Mouse (Mus musculus): ENCODE results near the gene Sstr4. TPM values are rescaled to one million over a fixed set of nuclear protein-coding genes. Genes with fewer than 3 reads are reported as not detected.

Gene Sstr4
- polyA plus RNA-seq, 1 experiment from 2014 or later, result 3.9 TPM

- H3K27ac ChIP-seq (replicated peaks), result no peak overlapping the region
- H3K9me3 ChIP-seq, result no peaks in the 10 kb centered on the region
- no peaks in the 10 kb centered on the region for H3K4me1 ChIP-seq (replicated peaks)
- no peak for ATAC-seq (ENCODE audit: low FRiP score, low read depth)
- no peak overlapping the region for H3K4me3 ChIP-seq
- no peaks in the 10 kb centered on the region for H3K36me3 ChIP-seq
- no peaks in the 10 kb centered on the region for H3K27me3 ChIP-seq
- WGBS, result 79% methylated on average over 10 of the region's 10 CpGs
- no peak overlapping the region for H3K9ac ChIP-seq
- H3K4me2 ChIP-seq, result no peak overlapping the region
Observed at GRCm38 (mm10) chr2:148375326-148376150, 19.6 kb upstream of the Sstr4 start.

GRCm38 (mm10) chr2:148378817-148379342 lies 16.3 kb upstream of the Sstr4 start:
- ATAC-seq (ENCODE audit: low FRiP score, low read depth), result no peak
- Histone ChIP-seq H3K9ac (no peak overlapping the region), H3K27me3 (no peaks in the 10 kb centered on the region), H3K27ac (replicated peaks) (no peak overlapping the region), H3K4me1 (replicated peaks) (no peaks in the 10 kb centered on the region), H3K4me3 (no peak overlapping the region), H3K36me3 (no peaks in the 10 kb centered on the region), H3K9me3 (no peaks in the 10 kb centered on the region), H3K4me2 (no peak overlapping the region)
- WGBS, result 89% methylated on average over 1 of the region's 1 CpGs

GRCm38 (mm10) chr2:148379899-148380413 lies 15.2 kb upstream of the Sstr4 start:
- Histone ChIP-seq H3K9ac (no peak overlapping the region), H3K4me1 (replicated peaks) (no peaks in the 10 kb centered on the region), H3K36me3 (no peaks in the 10 kb centered on the region), H3K4me2 (no peak overlapping the region), H3K9me3 (no peaks in the 10 kb centered on the region), H3K27ac (replicated peaks) (no peak overlapping the region), H3K4me3 (no peak overlapping the region), H3K27me3 (no peaks in the 10 kb centered on the region)
- no peak for ATAC-seq (ENCODE audit: low FRiP score, low read depth)
- WGBS, result 97% methylated on average over 1 of the region's 1 CpGs

- Histone ChIP-seq H3K27me3 (no peaks in the 10 kb centered on the region), H3K4me1 (replicated peaks) (no peaks in the 10 kb centered on the region), H3K9ac (no peak overlapping the region), H3K4me3 (no peak overlapping the region), H3K36me3 (no peaks in the 10 kb centered on the region), H3K27ac (replicated peaks) (no peak overlapping the region), H3K4me2 (no peak overlapping the region), H3K9me3 (no peaks in the 10 kb centered on the region)
- WGBS, result 90% methylated on average over 2 of the region's 2 CpGs
- ATAC-seq (ENCODE audit: low FRiP score, low read depth), result no peak
Observed at GRCm38 (mm10) chr2:148381076-148381475, 14.1 kb upstream of the Sstr4 start.

GRCm38 (mm10) chr2:148386476-148386875 lies 8.7 kb upstream of the Sstr4 start:
- Histone ChIP-seq H3K27me3 (no peaks in the 10 kb centered on the region), H3K4me1 (replicated peaks) (no peaks in the 10 kb centered on the region), H3K36me3 (no peaks in the 10 kb centered on the region), H3K4me3 (no peak overlapping the region), H3K9me3 (no peaks in the 10 kb centered on the region), H3K4me2 (no peak overlapping the region), H3K27ac (replicated peaks) (no peak overlapping the region), H3K9ac (no peak overlapping the region)
- no peak for ATAC-seq (ENCODE audit: low FRiP score, low read depth)
- WGBS, result 88% methylated on average over 3 of the region's 3 CpGs

- H3K4me2 ChIP-seq, result no peak overlapping the region
- no peaks in the 10 kb centered on the region for H3K36me3 ChIP-seq
- no peaks in the 10 kb centered on the region for H3K4me1 ChIP-seq (replicated peaks)
- H3K27ac ChIP-seq (replicated peaks), result no peak overlapping the region
- no peaks in the 10 kb centered on the region for H3K9me3 ChIP-seq
- no peak overlapping the region for H3K9ac ChIP-seq
- no peak overlapping the region for H3K4me3 ChIP-seq
- ATAC-seq (ENCODE audit: low FRiP score, low read depth), result no peak
- no peaks in the 10 kb centered on the region for H3K27me3 ChIP-seq
- WGBS, result 88% methylated on average over 2 of the region's 2 CpGs
Observed at GRCm38 (mm10) chr2:148386927-148387326, 8.2 kb upstream of the Sstr4 start.

- Histone ChIP-seq H3K9me3 (no peaks in the 10 kb centered on the region), H3K36me3 (no peaks in the 10 kb centered on the region), H3K4me3 (no peak overlapping the region), H3K9ac (no peak overlapping the region), H3K4me1 (replicated peaks) (no peaks in the 10 kb centered on the region), H3K4me2 (no peak overlapping the region), H3K27ac (replicated peaks) (no peak overlapping the region), H3K27me3 (no peaks in the 10 kb centered on the region)
- ATAC-seq (ENCODE audit: low FRiP score, low read depth), result no peak
- 77% methylated on average over 6 of the region's 6 CpGs for WGBS
Observed at GRCm38 (mm10) chr2:148387652-148388581, 7.2 kb upstream of the Sstr4 start.

GRCm38 (mm10) chr2:148393149-148393548 lies 2.0 kb upstream of the Sstr4 start:
- Histone ChIP-seq H3K36me3 (no peaks in the 10 kb centered on the region), H3K9ac (no peak overlapping the region), H3K27ac (replicated peaks) (no peak overlapping the region), H3K4me3 (no peak overlapping the region), H3K9me3 (no peaks in the 10 kb centered on the region), H3K4me1 (replicated peaks) (peaks cover 27% of the 10 kb centered on the region), H3K4me2 (no peak overlapping the region), H3K27me3 (peaks cover 10% of the 10 kb centered on the region; the same call in 1 of the 2 replicates)
- ATAC-seq (ENCODE audit: low FRiP score, low read depth), result no peak
- whole genome bisulfite sequencing, result 83% methylated on average over 1 of the region's 1 CpGs

GRCm38 (mm10) chr2:148393846-148394245 lies 1.3 kb upstream of the Sstr4 start:
- H3K4me2 ChIP-seq, result no peak overlapping the region
- H3K36me3 ChIP-seq, result no peaks in the 10 kb centered on the region
- ATAC-seq (ENCODE audit: low FRiP score, low read depth), result no peak

GRCm38 (mm10) chr2:148396209-148396608 lies 1.1 kb downstream of the Sstr4 start:
- no peaks in the 10 kb centered on the region for H3K9me3 ChIP-seq
- H3K4me2 ChIP-seq, result peak overlapping the region; percentile 99
- peak overlapping the region; percentile 57; the same call in 1 of the 2 replicates for H3K9ac ChIP-seq
- peak; percentile 9; the same call in 1 of the 2 replicates for ATAC-seq (ENCODE audit: low FRiP score, low read depth)
- peak overlapping the region; percentile 71 for H3K4me3 ChIP-seq
- H3K36me3 ChIP-seq, result no peaks in the 10 kb centered on the region
- H3K27ac ChIP-seq (replicated peaks), result no peak overlapping the region
- peaks cover 27% of the 10 kb centered on the region for H3K4me1 ChIP-seq (replicated peaks)
- peaks cover 10% of the 10 kb centered on the region; the same call in 1 of the 2 replicates for H3K27me3 ChIP-seq
- WGBS, result 67% methylated on average over 10 of the region's 10 CpGs

More at GRCm38 (mm10) chr2:148393846-148394245, 1.3 kb upstream of the Sstr4 start:
- Histone ChIP-seq H3K4me1 (replicated peaks) (peaks cover 27% of the 10 kb centered on the region), H3K27me3 (peaks cover 10% of the 10 kb centered on the region; the same call in 1 of the 2 replicates), H3K27ac (replicated peaks) (no peak overlapping the region), H3K9ac (no peak overlapping the region), H3K4me3 (no peak overlapping the region), H3K9me3 (no peaks in the 10 kb centered on the region)

- ATAC-seq (ENCODE audit: low FRiP score, low read depth), result no peak
- H3K27me3 ChIP-seq, result peaks cover 10% of the 10 kb centered on the region; the same call in 1 of the 2 replicates
- no peak overlapping the region for H3K27ac ChIP-seq (replicated peaks)
- H3K4me2 ChIP-seq, result peak overlapping the region; percentile 99
- no peak overlapping the region for H3K9ac ChIP-seq
- H3K9me3 ChIP-seq, result no peaks in the 10 kb centered on the region
- 72% methylated on average over 11 of the region's 11 CpGs for WGBS
- no peak overlapping the region for H3K4me3 ChIP-seq
- peaks cover 27% of the 10 kb centered on the region for H3K4me1 ChIP-seq (replicated peaks)
- no peaks in the 10 kb centered on the region for H3K36me3 ChIP-seq
Observed at GRCm38 (mm10) chr2:148397015-148397783, 2.1 kb downstream of the Sstr4 start.

All from hindbrain, embryonic 15.5 days (tissue).